Mouse (Mus musculus) CH12.LX (cell line): ENCODE data around the gene Slc25a10. TPM values are rescaled to one million over a fixed set of nuclear protein-coding genes. Genes with fewer than 3 reads are reported as not detected.

Experiments
- DNase-seq: peaks from one replicate; pipeline ENCODE4 v3.0.0-alpha.2; 2013; ENCODE audit errors: extremely low read depth
- H3K27ac ChIP-seq: 2 replicates; pipeline ENCODE4 v1.5.1; 2012; ENCODE audit warnings: low read depth, mild to moderate bottlenecking, control low read depth, moderate library complexity; ENCODE audit not compliant: insufficient read depth
- H3K27me3 ChIP-seq: replicated peaks from 2 replicates; pipeline ENCODE3; 2012; ENCODE audit warnings: inconsistent platforms
- H3K36me3 ChIP-seq, 2 experiments: replicated peaks in 1 of 2; 2 replicates each; pipeline versions ENCODE3 to v1.6.1; 2012; ENCODE audit warnings: inconsistent platforms in 1 of 2, low read length in 1 of 2, mild to moderate bottlenecking in 1 of 2, mixed read lengths in 1 of 2, moderate library complexity in 1 of 2; ENCODE audit not compliant: control insufficient read depth in 1 of 2, insufficient read depth in 1 of 2
- H3K4me1 ChIP-seq, 2 experiments: 2 replicates each; pipeline ENCODE4 v1.6.1; 2012; ENCODE audit warnings: inconsistent platforms in 1 of 2, moderate library complexity in 1 of 2; ENCODE audit not compliant: insufficient read depth in 2 of 2, control insufficient read depth in 1 of 2
- H3K4me2 ChIP-seq: 2 replicates; pipeline ENCODE4 v1.6.1; 2012; ENCODE audit warnings: low read depth, mild to moderate bottlenecking, control low read depth; ENCODE audit not compliant: poor library complexity, insufficient read depth, severe bottlenecking
- H3K4me3 ChIP-seq, 3 experiments: fragments of 150-350 bp in 1 of 3; sonication (generic) in 1 of 3; replicated peaks in 1 of 3; 2 replicates each; pipeline versions ENCODE3 to v1.5.1; 2011 to 2012; ENCODE audit warnings: low read depth in 2 of 3, low read length in 2 of 3, mild to moderate bottlenecking in 2 of 3, moderate library complexity in 2 of 3, control low read depth in 1 of 3, improper control_type of control experiment in 1 of 3, inconsistent platforms in 1 of 3, mixed read lengths in 1 of 3; ENCODE audit not compliant: poor library complexity in 1 of 3
- H3K79me2 ChIP-seq: replicated peaks from 2 replicates; pipeline ENCODE4 v1.6.1; 2012; ENCODE audit warnings: mild to moderate bottlenecking, moderate library complexity; ENCODE audit not compliant: control insufficient read depth, poor library complexity, insufficient read depth, severe bottlenecking; ENCODE audit errors: extremely low read depth
- H3K9ac ChIP-seq: 2 replicates; pipeline ENCODE4 v1.6.1; 2012; ENCODE audit warnings: low read depth, mild to moderate bottlenecking, control low read depth, moderate library complexity; ENCODE audit not compliant: insufficient read depth
- H3K9me3 ChIP-seq: replicated peaks from 2 replicates; pipeline ENCODE3; 2012; ENCODE audit warnings: low read length, inconsistent platforms, mixed read lengths
- BHLHE40 ChIP-seq: IDR thresholded peaks from 2 replicates; pipeline ENCODE4 v1.6.1; 2011; ENCODE audit warnings: mild to moderate bottlenecking, low read depth, low read length, improper control_type of control experiment
- CHD1 ChIP-seq: IDR thresholded peaks from 2 replicates; pipeline ENCODE4 v1.6.1; 2012; ENCODE audit warnings: low read depth, low read length, improper control_type of control experiment, inconsistent platforms
- CHD2 ChIP-seq: IDR thresholded peaks from 2 replicates; pipeline ENCODE4 v1.6.1; 2011; ENCODE audit warnings: low read length, improper control_type of control experiment
- CTCF ChIP-seq, 2 experiments: IDR thresholded peaks in 1 of 2; conservative IDR thresholded peaks in 1 of 2; 2 replicates each; pipeline ENCODE4 v1.5.1; 2011 to 2012; ENCODE audit warnings: low read depth in 2 of 2, low read length in 2 of 2, improper control_type of control experiment in 1 of 2, inconsistent platforms in 1 of 2, mild to moderate bottlenecking in 1 of 2, moderate library complexity in 1 of 2
- E2F4 ChIP-seq: IDR thresholded peaks from 2 replicates; pipeline ENCODE4 v1.6.1; 2011; ENCODE audit warnings: low read depth, low read length, improper control_type of control experiment; ENCODE audit not compliant: insufficient replicate concordance
- ELF1 ChIP-seq: IDR thresholded peaks from 2 replicates; pipeline ENCODE4 v1.6.1; 2014; ENCODE audit warnings: low read depth, mild to moderate bottlenecking, inconsistent platforms, low read length, improper control_type of control experiment
- EP300 ChIP-seq: IDR thresholded peaks from 2 replicates; pipeline ENCODE4 v1.6.1; 2011; ENCODE audit warnings: low read length, improper control_type of control experiment
- ETS1 ChIP-seq: conservative IDR thresholded peaks from 2 replicates; pipeline ENCODE4 v1.6.1; 2012; ENCODE audit warnings: low read depth, mild to moderate bottlenecking, inconsistent platforms, low read length, improper control_type of control experiment, moderate library complexity
- HCFC1 ChIP-seq: IDR thresholded peaks from 2 replicates; pipeline ENCODE4 v1.6.1; 2012; ENCODE audit warnings: low read depth, mild to moderate bottlenecking, inconsistent platforms, low read length, improper control_type of control experiment
- IRF4 ChIP-seq: IDR thresholded peaks from 2 replicates; pipeline ENCODE4 v1.6.1; 2014; ENCODE audit warnings: low read depth, mild to moderate bottlenecking, inconsistent platforms, low read length, improper control_type of control experiment
- JUN ChIP-seq: IDR thresholded peaks from 2 replicates; pipeline ENCODE4 v1.6.1; 2011; ENCODE audit warnings: low read depth, mild to moderate bottlenecking, low read length, improper control_type of control experiment, moderate library complexity; ENCODE audit not compliant: insufficient read depth
- JUND ChIP-seq: conservative IDR thresholded peaks from 2 replicates; pipeline ENCODE4 v1.6.1; 2011; ENCODE audit warnings: low read depth, low read length, improper control_type of control experiment
- MAFK ChIP-seq: IDR thresholded peaks from 2 replicates; pipeline ENCODE4 v1.6.1; 2011; ENCODE audit warnings: low read length, improper control_type of control experiment; ENCODE audit not compliant: insufficient replicate concordance
- MAX ChIP-seq: IDR thresholded peaks from 2 replicates; pipeline ENCODE4 v1.6.1; 2011; ENCODE audit warnings: low read length, improper control_type of control experiment
- MAZ ChIP-seq: IDR thresholded peaks from 2 replicates; pipeline ENCODE4 v1.6.1; 2012; ENCODE audit warnings: low read depth, mild to moderate bottlenecking, inconsistent platforms, low read length, improper control_type of control experiment, moderate library complexity
- MEF2A ChIP-seq: IDR thresholded peaks from 2 replicates; pipeline ENCODE4 v1.6.1; 2014; ENCODE audit warnings: low read depth, mild to moderate bottlenecking, inconsistent platforms, low read length, improper control_type of control experiment, borderline replicate concordance
- MYC ChIP-seq: IDR thresholded peaks from 2 replicates; pipeline ENCODE4 v1.6.1; 2011; ENCODE audit warnings: low read depth, mild to moderate bottlenecking, improper control_type of control experiment, low read length
- NELFE ChIP-seq: IDR thresholded peaks from 2 replicates; pipeline ENCODE4 v1.6.1; 2011; ENCODE audit warnings: low read depth, low read length, improper control_type of control experiment
- NRF1 ChIP-seq: IDR thresholded peaks from 2 replicates; pipeline ENCODE4 v1.6.1; 2014; ENCODE audit warnings: low read depth, mild to moderate bottlenecking, inconsistent platforms, low read length, improper control_type of control experiment, moderate library complexity
- PAX5 ChIP-seq: IDR thresholded peaks from 2 replicates; pipeline ENCODE4 v1.6.1; 2012; ENCODE audit warnings: low read length, inconsistent platforms, mixed read lengths
- RAD21 ChIP-seq: IDR thresholded peaks from 2 replicates; pipeline ENCODE4 v1.6.1; 2011; ENCODE audit warnings: low read depth, mild to moderate bottlenecking, low read length, improper control_type of control experiment, moderate library complexity
- SIN3A ChIP-seq: IDR thresholded peaks from 2 replicates; pipeline ENCODE4 v1.6.1; 2012; ENCODE audit warnings: low read length, improper control_type of control experiment, inconsistent platforms
- SMC3 ChIP-seq: IDR thresholded peaks from 2 replicates; pipeline ENCODE4 v1.6.1; 2011; ENCODE audit warnings: low read depth, low read length, improper control_type of control experiment
- TBP ChIP-seq: conservative IDR thresholded peaks from 2 replicates; pipeline ENCODE4 v1.6.1; 2011; ENCODE audit warnings: low read depth, low read length, improper control_type of control experiment
- UBTF ChIP-seq: IDR thresholded peaks from 2 replicates; pipeline ENCODE4 v1.6.1; 2012; ENCODE audit warnings: low read depth, mild to moderate bottlenecking, inconsistent platforms, low read length, improper control_type of control experiment, moderate library complexity
- USF1 ChIP-seq: IDR thresholded peaks from 2 replicates; pipeline ENCODE4 v1.6.1; 2014; ENCODE audit warnings: low read depth, mild to moderate bottlenecking, inconsistent platforms, low read length, improper control_type of control experiment
- USF2 ChIP-seq: conservative IDR thresholded peaks from 2 replicates; pipeline ENCODE4 v1.6.1; 2011; ENCODE audit warnings: low read depth, low read length, improper control_type of control experiment
- ZC3H11A ChIP-seq: IDR thresholded peaks from 2 replicates; pipeline ENCODE4 v1.6.1; 2012; ENCODE audit warnings: low read depth, mild to moderate bottlenecking, inconsistent platforms, low read length, improper control_type of control experiment
- dilution Hi-C: fragments of 300-500 bp; cut with MboI; formaldehyde crosslinking; loops from 2 replicates; pipeline ENCODE4 v1.14.3; 2020; ENCODE audit warnings: low sequenced_read_pairs; ENCODE audit not compliant: extremely low pct_unique_long_range_greater_than_20kb, extremely low pct_ligation_motif_present
- in situ Hi-C: fragments of 300-500 bp; cut with MboI; formaldehyde crosslinking; loops from 3 replicates; pipeline ENCODE4 v1.14.3; 2019; ENCODE audit warnings: low sequenced_read_pairs, low pct_ligation_motif_present, low pct_unique_long_range_greater_than_20kb, mixed read lengths
- polyA plus RNA-seq: library from polyadenylated mRNA; unstranded; fragments of >175 nt; gene quantifications from 2 replicates; pipeline ENCODE4 v1.2.1, GENCODE M21; 2012; ENCODE audit warnings: low read depth; ENCODE audit not compliant: insufficient read length
- total RNA-seq, 2 experiments: library from RNA; depleted of rRNA; stranded (reverse); fragments of 300-350 nt in 1 of 2; fragments of >200 nt in 1 of 2; gene quantifications; 2 replicates each; pipeline ENCODE4 v1.2.3; 2012 to 2014

Gene Slc25a10
- total and polyA plus RNA-seq, 3 experiments = 32.9 to 45.9 (median 34.6) TPM

DNA sequence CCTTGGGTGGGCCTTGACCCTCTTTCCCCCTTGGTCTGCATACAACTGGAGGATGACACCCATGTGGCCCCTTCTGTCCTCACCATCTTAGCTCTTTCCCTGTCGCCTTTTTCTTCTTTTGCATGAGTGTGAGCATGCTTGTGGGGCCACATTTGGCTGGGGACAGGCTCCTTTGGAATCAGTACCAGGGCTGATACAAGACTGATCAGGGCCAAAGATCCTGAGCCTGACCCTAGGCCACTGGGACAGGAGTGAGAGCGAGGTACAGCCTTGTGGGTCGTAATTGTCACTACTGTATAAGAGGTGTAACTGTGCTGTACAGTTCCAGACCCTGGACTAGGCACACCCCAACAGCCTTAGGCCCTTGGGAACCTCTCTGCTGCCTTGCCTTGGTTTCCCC is 2.3 kb downstream of the Slc25a10 start:
- Histone ChIP-seq H3K36me3 (peaks cover 44 to 76% of the 10 kb centered on the region in 2 experiments), H3K79me2 (0 out of 2 replicates have a peak, but pooled peaks cover 2% of the 10 kb centered on the region)

DNA sequence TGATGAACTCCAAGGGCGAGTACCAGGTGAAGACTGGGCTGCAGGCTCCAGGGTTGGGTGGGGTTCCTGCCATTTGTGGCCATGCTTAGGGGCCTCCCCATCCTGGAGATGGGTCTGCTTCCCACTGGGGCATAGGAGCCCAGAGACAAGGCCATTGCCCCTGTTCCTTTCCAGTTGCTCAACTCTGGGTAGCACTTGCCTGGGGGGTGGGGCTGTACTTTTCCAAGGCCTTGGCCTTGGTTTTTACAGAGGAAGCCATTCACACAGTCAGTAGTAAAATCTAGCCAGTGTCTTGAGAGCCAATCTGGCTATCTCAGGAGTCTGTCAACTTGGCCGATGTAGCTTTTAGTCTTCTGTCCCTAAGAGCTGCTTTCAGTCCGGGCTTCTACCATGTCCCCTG is 5.8 kb downstream of the Slc25a10 start:
- H3K4me2 ChIP-seq = no peak overlapping the region
- H3K36me3 ChIP-seq = peaks cover 40 to 65% of the 10 kb centered on the region in 2 experiments
- H3K9me3 ChIP-seq = no peaks in the 10 kb centered on the region
- H3K9ac ChIP-seq = no peak overlapping the region
- no peaks in the 10 kb centered on the region for H3K27me3 ChIP-seq
- dilution Hi-C loops (no loop called here), in situ Hi-C loops (no loop called here)
- no peak overlapping the region for H3K27ac ChIP-seq
- DNase-seq = no peak
- 0 out of 2 replicates have a peak, but pooled peaks cover 2% of the 10 kb centered on the region for H3K79me2 ChIP-seq
- TF ChIP-seq CHD2 = no peak
- no peak for TF ChIP-seq CTCF (conservative IDR thresholded peaks at IDR 0.05 in 1 of 2, IDR thresholded peaks at IDR 0.05 in 1 of 2; ENCODE audit: low read depth in 2 of 2, low read length in 2 of 2)
- no peak for TF ChIP-seq HCFC1
- TF ChIP-seq ZC3H11A = no peak
- TF ChIP-seq NELFE = no peak
- no peak for TF ChIP-seq EP300
- TF ChIP-seq CHD1 = no peak
- no peak for TF ChIP-seq MAFK
- TF ChIP-seq MYC = no peak
- no peak for TF ChIP-seq USF2
- TF ChIP-seq USF1 = no peak
- no peak for TF ChIP-seq JUND
- no peak for TF ChIP-seq E2F4
- TF ChIP-seq TBP = no peak
- no peak overlapping the region for H3K4me3 ChIP-seq
- H3K4me1 ChIP-seq = peaks cover 3 to 23% of the 10 kb centered on the region in 2 experiments; a peak in 3 of 4 replicates

More for the DNA sequence above, 2.3 kb downstream of the Slc25a10 start:
- TF ChIP-seq USF2 (no peak), USF1 (no peak), NRF1 (no peak), MAZ (no peak), HCFC1 (no peak), SMC3 (no peak), ELF1 (no peak), SIN3A (no peak), BHLHE40 (no peak), RAD21 (no peak), JUN (no peak), JUND (no peak), MAX (no peak), MYC (no peak), ETS1 (no peak), IRF4 (no peak), UBTF (no peak), PAX5 (no peak), EP300 (no peak), MEF2A (no peak)
- TF ChIP-seq, all 38 proteins: peak for 0
- no peak for DNase-seq
- Histone ChIP-seq H3K27ac (no peak overlapping the region), H3K9me3 (no peaks in the 10 kb centered on the region), H3K4me1 (peaks cover 15 to 41% of the 10 kb centered on the region in 2 experiments), H3K4me2 (no peak overlapping the region), H3K4me3 (no peak overlapping the region), H3K9ac (no peak overlapping the region), H3K27me3 (no peaks in the 10 kb centered on the region)
- dilution Hi-C loops = no loop called here
- in situ Hi-C loops = no loop called here
